Comparison of ENCODE assay signal across 10 mouse cellular contexts in genomic region chr12:86679991-86680491, GRCm38 (mm10). TPM values are rescaled to one million over a fixed set of nuclear protein-coding genes. Genes with fewer than 3 reads are reported as not detected.
DNase-seq lines count a peak whose midpoint lies in the region; ATAC-seq and TF ChIP-seq lines count a peak whose summit lies in the region.
"Had no signal": no experiment of that assay in that cellular context is flagged by ENCODE, and none has a peak within 500 bp of the region (broad histone marks: within the 10 kb centered on the region; RNA-seq: fewer than 3 reads in every experiment).

No protein-coding gene starts in this region.

- ATAC-seq in heart, embryonic 15.5 days (replicated peaks; ENCODE audit: insufficient number of reproducible peaks, insufficient read depth, low FRiP score, low read depth), result no peak
- ATAC-seq in embryonic facial prominence, embryonic 13.5 days (ENCODE audit: insufficient number of reproducible peaks, insufficient read depth, low FRiP score, low TSS enrichment, low read depth), result no peak
- no peak for ATAC-seq in intestine, embryonic 14.5 days (replicated peaks; ENCODE audit: low FRiP score, low TSS enrichment, low read depth)

- no peak for TF ChIP-seq POLR2A in myocyte (IDR thresholded peaks at IDR 0.05; ENCODE audit: insufficient read length, low read depth)

- no peaks in the 10 kb centered on the region for H3K79me2 ChIP-seq in myocyte (ENCODE audit: control insufficient read depth, insufficient read depth)

- peak overlapping the region; percentile 84 for H3K27ac ChIP-seq in heart, embryonic 15.5 days
- 0 out of 2 replicates have a peak overlapping the region, but pooled peaks have one; percentile 16 for H3K27ac ChIP-seq in embryonic facial prominence, embryonic 13.5 days
- 0 out of 2 replicates have a peak overlapping the region, but pooled peaks have one; percentile 75 for H3K27ac ChIP-seq in intestine, embryonic 14.5 days (ENCODE audit: low read depth)

- no peak overlapping the region for H3ac ChIP-seq in myocyte (ENCODE audit: control insufficient read depth, insufficient read length)

- DNase-seq in heart, postnatal 25 days (ENCODE audit: low spot score), result no peak
- DNase-seq in intestine, embryonic 14.5 days (ENCODE audit: low spot score), result no peak
- no peak for DNase-seq in left cerebral cortex, postnatal 10 days (ENCODE audit: extremely low spot score in 1 of 2, low spot score in 2 of 2)
- no peak for DNase-seq in spleen, postnatal 10 days (ENCODE audit: low spot score in 2 of 2)
- DNase-seq in layer of hippocampus, adult 9-11 months, result no peak

- H3K9me3 ChIP-seq in heart, embryonic 15.5 days (replicated peaks), result no peaks in the 10 kb centered on the region
- no peaks in the 10 kb centered on the region for H3K9me3 ChIP-seq in embryonic facial prominence, embryonic 13.5 days
- no peaks in the 10 kb centered on the region for H3K9me3 ChIP-seq in intestine, embryonic 14.5 days (ENCODE audit: control insufficient read depth, low read length)

- peak overlapping the region; percentile 93 for H3K4me3 ChIP-seq in heart, embryonic 15.5 days
- H3K4me3 ChIP-seq in embryonic facial prominence, embryonic 13.5 days, result peak overlapping the region; percentile 86
- peak overlapping the region; percentile 59 for H3K4me3 ChIP-seq in intestine, embryonic 14.5 days (ENCODE audit: low read depth, low read length)
- H3K4me3 ChIP-seq in myocyte, result peak overlapping the region; percentile 25

- H3K4me2 ChIP-seq in heart, embryonic 15.5 days, result peak overlapping the region; percentile 100
- H3K4me2 ChIP-seq in embryonic facial prominence, embryonic 13.5 days, result peak overlapping the region; percentile 97
- H3K4me2 ChIP-seq in intestine, embryonic 14.5 days (ENCODE audit: low read length), result peak overlapping the region; percentile 100
- H3K4me2 ChIP-seq in myocyte (ENCODE audit: low read depth), result no peak overlapping the region

- H3K27me3 ChIP-seq in heart, embryonic 15.5 days, result no peaks in the 10 kb centered on the region
- H3K27me3 ChIP-seq in embryonic facial prominence, embryonic 13.5 days, result peaks cover 4% of the 10 kb centered on the region; the same call in 1 of the 2 replicates
- H3K27me3 ChIP-seq in intestine, embryonic 14.5 days (replicated peaks; ENCODE audit: control insufficient read depth, insufficient read depth, low read length), result no peaks in the 10 kb centered on the region
- H3K27me3 ChIP-seq in myocyte (ENCODE audit: control insufficient read depth, insufficient read depth, insufficient read length), result peaks cover 35% of the 10 kb centered on the region

- peaks cover 35% of the 10 kb centered on the region for H3K4me1 ChIP-seq in heart, embryonic 15.5 days (replicated peaks)
- peaks cover 26% of the 10 kb centered on the region for H3K4me1 ChIP-seq in embryonic facial prominence, embryonic 13.5 days
- H3K4me1 ChIP-seq in intestine, embryonic 14.5 days (replicated peaks; ENCODE audit: control insufficient read depth, insufficient read depth, low read length), result 0 out of 2 replicates have a peak, but pooled peaks cover 3% of the 10 kb centered on the region

- 30% methylated on average over 12 of the region's 12 CpGs for WGBS in heart, embryonic 15.5 days
- 36% methylated on average over 12 of the region's 12 CpGs for WGBS in embryonic facial prominence, embryonic 13.5 days
- 27% methylated on average over 12 of the region's 12 CpGs for WGBS in intestine, embryonic 14.5 days

- H3K9ac ChIP-seq in heart, embryonic 15.5 days, result peak overlapping the region; percentile 87
- H3K9ac ChIP-seq in embryonic facial prominence, embryonic 13.5 days, result peak overlapping the region; percentile 85
- peak overlapping the region; percentile 74 for H3K9ac ChIP-seq in intestine, embryonic 14.5 days (ENCODE audit: low read length)

- no peaks in the 10 kb centered on the region for H3K36me3 ChIP-seq in heart, embryonic 15.5 days
- peaks cover 4% of the 10 kb centered on the region; the same call in 1 of the 2 replicates for H3K36me3 ChIP-seq in embryonic facial prominence, embryonic 13.5 days
- H3K36me3 ChIP-seq in intestine, embryonic 14.5 days (ENCODE audit: control insufficient read depth, insufficient read depth, low read length), result no peaks in the 10 kb centered on the region
- H3K36me3 ChIP-seq in myocyte (ENCODE audit: control insufficient read depth, insufficient read depth), result no peaks in the 10 kb centered on the region

- intact Hi-C loops in heart, postnatal 25 days (cut with DNase I), result no loop called here
- intact Hi-C loops in left cerebral cortex, postnatal 10 days (cut with DNase I), result loop anchor here (5.0 kb wide), 1 partner anchor 38 kb away; no protein-coding TSS in a partner anchor

TF ChIP-seq in myocyte, 11 proteins besides CTCF, POLR2A, EP300 and RAD21:
- no peak for TF ChIP-seq REST (IDR thresholded peaks at IDR 0.05; ENCODE audit: insufficient read depth, insufficient read length)
- TF ChIP-seq MYOD1 (IDR thresholded peaks at IDR 0.05; ENCODE audit: control insufficient read depth in 1 of 3, insufficient read length in 2 of 3, low read depth in 2 of 3), result no peak
- no peak for TF ChIP-seq POLR2AphosphoS2 (IDR thresholded peaks at IDR 0.05; ENCODE audit: insufficient read length, low read depth)
- no peak for TF ChIP-seq E2F4 (IDR thresholded peaks at IDR 0.05; ENCODE audit: insufficient read depth)
- no peak for TF ChIP-seq MYOG (IDR thresholded peaks at IDR 0.05; ENCODE audit: control insufficient read depth in 1 of 3, insufficient read depth in 1 of 3, insufficient read length in 2 of 3, low read depth in 2 of 3)
- TF ChIP-seq CEBPB (IDR thresholded peaks at IDR 0.05; ENCODE audit: insufficient read depth, poor library complexity, severe bottlenecking), result no peak
- no peak for TF ChIP-seq TCF3 (IDR thresholded peaks at IDR 0.05; ENCODE audit: insufficient read length, low read depth)
- TF ChIP-seq MAX (IDR thresholded peaks at IDR 0.05; ENCODE audit: low read depth), result no peak
- TF ChIP-seq SRF (IDR thresholded peaks at IDR 0.05; ENCODE audit: control insufficient read depth, insufficient read length, low read depth), result no peak
- no peak for TF ChIP-seq USF1 (IDR thresholded peaks at IDR 0.05; ENCODE audit: low read depth)
- no peak for TF ChIP-seq TCF12 (IDR thresholded peaks at IDR 0.05; ENCODE audit: insufficient read depth, poor library complexity, severe bottlenecking)

RNA-seq across cellular contexts. Expression of gene Vash1, which starts 1.5 kb away (rescaled TPM):
- 11.0 and 11.9 TPM in 2 replicates for polyA plus RNA-seq in heart, embryonic 15.5 days (2015; fragmentation: Nextera tagmentation; extraction: Ambion mirVana)
- total RNA-seq in heart, postnatal 25 days (2021), result 10 to 100 TPM; 19.4 to 21.0 TPM
- 10.9 and 13.1 TPM in 2 replicates for polyA plus RNA-seq in embryonic facial prominence, embryonic 13.5 days (2015; fragmentation: Nextera tagmentation; extraction: Ambion mirVana)
- polyA plus RNA-seq in intestine, embryonic 14.5 days (2014; fragmentation: Nextera tagmentation; extraction: Ambion mirVana), result 10.5 and 10.7 TPM in 2 replicates
- polyA plus RNA-seq in myocyte (2012; fragmentation: generic; extraction: Trizol), result 1.6 TPM
- total RNA-seq in left cerebral cortex, postnatal 10 days (2021), result 100 to 1,000 TPM in 1 of 2 experiments, 10 to 100 TPM in 1; 92.6 to 100 TPM

RNA-seq across cellular contexts. Expression of gene Angel1, which starts 46.2 kb away (rescaled TPM):
- 7.2 and 9.0 TPM in 2 replicates for polyA plus RNA-seq in heart, embryonic 15.5 days (2015; fragmentation: Nextera tagmentation; extraction: Ambion mirVana)
- 1 to 10 TPM; 3.4 to 3.5 TPM for total RNA-seq in heart, postnatal 25 days (2021)
- polyA plus RNA-seq in embryonic facial prominence, embryonic 13.5 days (2015; fragmentation: Nextera tagmentation; extraction: Ambion mirVana), result 9.8 and 10.9 TPM in 2 replicates
- polyA plus RNA-seq in intestine, embryonic 14.5 days (2014; fragmentation: Nextera tagmentation; extraction: Ambion mirVana), result 7.8 TPM in 2 replicates
- polyA plus RNA-seq in myocyte (2012; fragmentation: generic; extraction: Trizol), result 3.0 TPM
- total RNA-seq in left cerebral cortex, postnatal 10 days (2021), result 1 to 10 TPM; 9.0 to 9.8 TPM

RNA-seq across cellular contexts. Expression of gene Lrrc74a, which starts 54.1 kb away (rescaled TPM):
- polyA plus RNA-seq in heart, embryonic 15.5 days (2015; fragmentation: Nextera tagmentation; extraction: Ambion mirVana), result not detected in 2 replicates
- total RNA-seq in heart, postnatal 25 days (2021), result not detected
- not detected in 2 replicates for polyA plus RNA-seq in embryonic facial prominence, embryonic 13.5 days (2015; fragmentation: Nextera tagmentation; extraction: Ambion mirVana)
- polyA plus RNA-seq in intestine, embryonic 14.5 days (2014; fragmentation: Nextera tagmentation; extraction: Ambion mirVana), result not detected in 2 replicates
- polyA plus RNA-seq in myocyte (2012; fragmentation: generic; extraction: Trizol), result not detected
- total RNA-seq in left cerebral cortex, postnatal 10 days (2021), result not detected
- total RNA-seq: layer of hippocampus, postnatal 36 days; MEL had no signal

Comparison
In these comparisons a context has a peak if more than half of its experiments do, and no peak if none do; other contexts are left out.
1. H3K27ac ChIP-seq: peak in every context shown above with its lines; median percentile 84 in heart, embryonic 15.5 days; 75 in intestine, embryonic 14.5 days; 16 in embryonic facial prominence, embryonic 13.5 days.
2. H3K4me3 ChIP-seq: peak in every context shown above with its lines; median percentile 93 in heart, embryonic 15.5 days; 86 in embryonic facial prominence, embryonic 13.5 days; 59 in intestine, embryonic 14.5 days; 25 in myocyte.